Mouse (Mus musculus) liver, embryonic 15.5 days (tissue): ENCODE results near the gene Tab1. TPM values are rescaled to one million over a fixed set of nuclear protein-coding genes. Genes with fewer than 3 reads are reported as not detected.

Experiments
- ATAC-seq: fragments of 200-750 bp; cut with Nextera tagmentation; 2 replicates; pipeline ENCODE4 v1.8.0; 2017; ENCODE audit warnings: moderate number of reproducible peaks, mild to moderate bottlenecking, moderate library complexity; ENCODE audit not compliant: insufficient read depth
- H3K27ac ChIP-seq: fragments of 300-500 bp; sonication (generic); replicated peaks from 2 replicates; pipeline ENCODE4 v1.5.1; 2015; ENCODE audit warnings: mild to moderate bottlenecking, inconsistent platforms
- H3K27me3 ChIP-seq: fragments of 300-500 bp; sonication (generic); 2 replicates; pipeline ENCODE4 v1.6.1; 2015; ENCODE audit warnings: mild to moderate bottlenecking, inconsistent platforms
- H3K36me3 ChIP-seq: fragments of 300-500 bp; sonication (generic); replicated peaks from 2 replicates; pipeline ENCODE4 v1.6.1; 2015; ENCODE audit warnings: moderate library complexity, mild to moderate bottlenecking, inconsistent platforms
- H3K4me1 ChIP-seq: fragments of 300-500 bp; sonication (generic); replicated peaks from 2 replicates; pipeline ENCODE4 v1.6.1; 2015; ENCODE audit warnings: inconsistent platforms
- H3K4me2 ChIP-seq: fragments of 300-500 bp; sonication (generic); 2 replicates; pipeline ENCODE4 v1.6.1; 2015; ENCODE audit warnings: moderate library complexity, mild to moderate bottlenecking, inconsistent platforms
- H3K4me3 ChIP-seq: fragments of 300-500 bp; sonication (generic); replicated peaks from 2 replicates; pipeline ENCODE4 v1.5.1; 2015; ENCODE audit warnings: mild to moderate bottlenecking, inconsistent platforms
- H3K9ac ChIP-seq: fragments of 300-500 bp; sonication (generic); 2 replicates; pipeline ENCODE4 v1.6.1; 2015; ENCODE audit warnings: moderate library complexity, mild to moderate bottlenecking, inconsistent platforms
- H3K9me3 ChIP-seq: fragments of 300-500 bp; sonication (generic); replicated peaks from 2 replicates; pipeline ENCODE4 v1.6.1; 2016; ENCODE audit warnings: inconsistent platforms
- WGBS: fragments of 180-500 bp; shearing (Covaris S2); methylation state at CpG from one replicate; pipeline ENCODE4 v1.1.7; 2015; ENCODE audit warnings: mixed read lengths; ENCODE audit not compliant: insufficient replicate concordance; 5-methylcytosine and 5-hydroxymethylcytosine counted together
- polyA plus RNA-seq: library from polyadenylated mRNA; unstranded; fragments of >200 nt; fragmentation: Nextera tagmentation; extraction: Ambion mirVana; gene quantifications from 2 replicates; pipeline ENCODE4 v1.2.1, GENCODE M21; 2015

Gene Tab1
- polyA plus RNA-seq, 1 experiment from 2014 or later = 11.0 TPM

- Histone ChIP-seq H3K9me3 (no peaks in the 10 kb centered on the region), H3K4me3 (no peak overlapping the region), H3K27ac (no peak overlapping the region), H3K4me1 (no peaks in the 10 kb centered on the region), H3K9ac (no peak overlapping the region), H3K36me3 (no peaks in the 10 kb centered on the region), H3K27me3 (peaks cover 22% of the 10 kb centered on the region), H3K4me2 (no peak overlapping the region)
- no peak for ATAC-seq
- 58% methylated on average over 3 of the region's 3 CpGs for WGBS
Measured at GRCm38 (mm10) chr15:80206057-80206565, 73.2 kb downstream of the Tab1 start.

GRCm38 (mm10) chr15:80208446-80208845, 75.5 kb downstream of the Tab1 start:
- H3K27me3 ChIP-seq = peaks cover 25% of the 10 kb centered on the region
- H3K4me2 ChIP-seq = no peak overlapping the region
- H3K9ac ChIP-seq = no peak overlapping the region
- H3K27ac ChIP-seq = no peak overlapping the region
- no peaks in the 10 kb centered on the region for H3K4me1 ChIP-seq
- WGBS = 53% methylated on average over 4 of the region's 4 CpGs
- H3K9me3 ChIP-seq = no peaks in the 10 kb centered on the region
- ATAC-seq = no peak
- H3K36me3 ChIP-seq = no peaks in the 10 kb centered on the region
- H3K4me3 ChIP-seq = no peak overlapping the region

Other genes with a start within 250 kb of the Tab1 start
- gene Apobec3, start 241.5 kb upstream of the Tab1 start, polyA plus RNA-seq = 33.5 and 34.5 TPM in 2 replicates
- gene Cbx7, start 162.0 kb upstream of the Tab1 start, polyA plus RNA-seq = 0.97 and 1.4 TPM in 2 replicates
- gene Pdgfb, start 118.2 kb upstream of the Tab1 start, polyA plus RNA-seq = 0.51 and 0.67 TPM in 2 replicates
- gene Syngr1, start 41.8 kb upstream of the Tab1 start, polyA plus RNA-seq = 12.7 and 13.0 TPM in 2 replicates
- 539 and 552 TPM in 2 replicates for gene Rpl3, start 41.3 kb upstream of the Tab1 start, polyA plus RNA-seq
- 0.54 and 0.55 TPM in 2 replicates for gene Mgat3, start 40.6 kb downstream of the Tab1 start, polyA plus RNA-seq
- 16.2 and 17.0 TPM in 2 replicates for gene Mief1, start 100.9 kb downstream of the Tab1 start, polyA plus RNA-seq
- not detected in 2 replicates for gene AC140267.1, start 102.7 kb downstream of the Tab1 start, polyA plus RNA-seq
- 130 and 134 TPM in 2 replicates for gene Atf4, start 122.1 kb downstream of the Tab1 start, polyA plus RNA-seq
- 24.4 and 26.2 TPM in 2 replicates for gene Rps19bp1, start 131.2 kb downstream of the Tab1 start, polyA plus RNA-seq
- 0.01 TPM in 1 of 2 replicates, not detected in the other for gene Cacna1i, start 154.1 kb downstream of the Tab1 start, polyA plus RNA-seq